ENCODE assay signal across 9 mouse cellular contexts in genomic region chr2:25095109-25095850, GRCm38 (mm10). TPM values are rescaled to one million over a fixed set of nuclear protein-coding genes. Genes with fewer than 3 reads are reported as not detected.
A peak's percentile ranks its signal among the peaks of the same experiment; 100 is the strongest.
DNase-seq lines count a peak whose midpoint lies in the region; ATAC-seq and TF ChIP-seq lines count a peak whose summit lies in the region.
"Had no signal": no experiment of that assay in that cellular context is flagged by ENCODE, and none has a peak within 500 bp of the region (broad histone marks: within the 10 kb centered on the region; RNA-seq: fewer than 3 reads in every experiment).

Gene Noxa1, minus strand, starts transcription at chr2:25095149.

- peak; percentile 74 for ATAC-seq in lung, embryonic 15.5 days (ENCODE audit: borderline replicate concordance, extremely low read depth, low FRiP score, low TSS enrichment)
- ATAC-seq in stomach, embryonic 14.5 days (ENCODE audit: insufficient number of reproducible peaks, insufficient read depth, low FRiP score, low read depth) = peak; percentile 90

- H3K36me3 ChIP-seq in lung, embryonic 15.5 days = no peaks in the 10 kb centered on the region
- no peaks in the 10 kb centered on the region for H3K36me3 ChIP-seq in stomach, embryonic 14.5 days (ENCODE audit: control insufficient read depth, insufficient read depth, low read length)

- H3K4me3 ChIP-seq in lung, embryonic 15.5 days = peak within 1 kb of the TSS; percentile 18
- no peak within 1 kb of the TSS for H3K4me3 ChIP-seq in lung, adult 2 months (replicated peaks; ENCODE audit: extremely low read depth, low read depth, low read length)
- peak within 1 kb of the TSS; percentile 22 for H3K4me3 ChIP-seq in stomach, embryonic 14.5 days (ENCODE audit: low read depth, low read length)

- H3K9me3 ChIP-seq in lung, embryonic 15.5 days = no peaks in the 10 kb centered on the region
- H3K9me3 ChIP-seq in stomach, embryonic 14.5 days (ENCODE audit: control insufficient read depth, low read depth, low read length) = no peaks in the 10 kb centered on the region

- no peak for DNase-seq in lung, adult 2 months
- peak; percentile 40 for DNase-seq in embryo, embryonic 9.5 days (ENCODE audit: extremely low spot score)
- peak; percentile 53 for DNase-seq in liver
- no peak for DNase-seq in ovary, postnatal 14 days (ENCODE audit: low spot score)
- no peak for DNase-seq in adrenal gland, adult 2 months
- DNase-seq in cerebellum, postnatal 14 days = no peak

- peak within 1 kb of the TSS; percentile 50 for H3K4me2 ChIP-seq in lung, embryonic 15.5 days
- peak within 1 kb of the TSS; percentile 48 for H3K4me2 ChIP-seq in stomach, embryonic 14.5 days (replicated peaks; ENCODE audit: low read depth, low read length)

- H3K4me1 ChIP-seq in lung, embryonic 15.5 days = 0 out of 2 replicates have a peak, but pooled peaks cover 4% of the 10 kb centered on the region
- H3K4me1 ChIP-seq in lung, adult 2 months (ENCODE audit: control insufficient read depth, insufficient read depth, low read length) = no peaks in the 10 kb centered on the region
- no peaks in the 10 kb centered on the region for H3K4me1 ChIP-seq in stomach, embryonic 14.5 days (ENCODE audit: control insufficient read depth, insufficient read depth, low read length)

- 36% methylated on average over 28 of the region's 28 CpGs for WGBS in lung, embryonic 15.5 days
- WGBS in lung, adult 2 months = 52% methylated on average over 28 of the region's 28 CpGs
- 29% methylated on average over 28 of the region's 28 CpGs for WGBS in stomach, embryonic 14.5 days

- TF ChIP-seq POLR2A in lung, adult 2 months (IDR thresholded peaks at IDR 0.05; ENCODE audit: borderline replicate concordance, extremely low read depth, low read depth, low read length) = no peak

- no peak for TF ChIP-seq CTCF in lung, adult 2 months (IDR thresholded peaks at IDR 0.05; ENCODE audit: insufficient read depth, low read length)

- H3K27me3 ChIP-seq in lung, embryonic 15.5 days = peaks cover 4% of the 10 kb centered on the region; the same call in 1 of the 2 replicates
- H3K27me3 ChIP-seq in stomach, embryonic 14.5 days (ENCODE audit: control insufficient read depth, insufficient read depth, low read length) = no peaks in the 10 kb centered on the region

- no peak within 1 kb of the TSS for H3K27ac ChIP-seq in lung, embryonic 15.5 days
- no peak within 1 kb of the TSS for H3K27ac ChIP-seq in stomach, embryonic 14.5 days (ENCODE audit: low read length)

- no peak within 1 kb of the TSS for H3K9ac ChIP-seq in lung, embryonic 15.5 days
- 0 out of 2 replicates have a peak within 1 kb of the TSS, but pooled peaks have one; percentile 2 for H3K9ac ChIP-seq in stomach, embryonic 14.5 days (replicated peaks; ENCODE audit: low read depth, low read length)

RNA-seq across cellular contexts. Expression of gene Noxa1, which starts in this region (rescaled TPM):
- polyA plus RNA-seq in lung, embryonic 15.5 days (2015; fragmentation: Nextera tagmentation; extraction: Ambion mirVana) = 1.0 and 1.1 TPM in 2 replicates
- 2.1 and 2.4 TPM in 2 replicates for polyA plus RNA-seq in lung, adult 2 months (2012; rRNA removed)
- polyA plus RNA-seq in stomach, embryonic 14.5 days (2014; fragmentation: Nextera tagmentation; extraction: Ambion mirVana) = 2.3 and 5.0 TPM in 2 replicates
- total RNA-seq in adrenal gland, adult 2 months (2021) = not detected
- polyA plus RNA-seq in adrenal gland, adult 2 months (2012; rRNA removed) = not detected in 2 replicates
- polyA plus RNA-seq: neural tube, embryonic 14.5 days had no signal

Comparison
In these comparisons a context has a peak if more than half of its experiments do, and no peak if none do; other contexts are left out.
1. DNase-seq: peak in embryo, embryonic 9.5 days (single experiment) and liver (single experiment); none in lung, adult 2 months (single experiment), ovary, postnatal 14 days (single experiment), adrenal gland, adult 2 months (single experiment) and cerebellum, postnatal 14 days (0 of 2).